Mouse (Mus musculus) midbrain, embryonic 10.5 days (tissue): ENCODE measurements around the gene Gm11554. TPM values are rescaled to one million over a fixed set of nuclear protein-coding genes. Genes with fewer than 3 reads are reported as not detected.
"Not testable (repeated sequence)": the region's sequence is repeated elsewhere in the genome, so short reads cannot be mapped to it uniquely, and the experiment has no call there.

Source experiments
- DNase-seq: peaks from one replicate; pipeline ENCODE4 v3.0.0-alpha.2; 2017; ENCODE audit warnings: low spot score
- H3K27ac ChIP-seq: fragments of 300-500 bp; sonication (generic); replicated peaks from 2 replicates; pipeline ENCODE4 v1.5.1; 2016; ENCODE audit warnings: mild to moderate bottlenecking
- H3K27me3 ChIP-seq: fragments of 300-500 bp; sonication (generic); 2 replicates; pipeline ENCODE4 v1.6.1; 2016; ENCODE audit warnings: low read depth, mild to moderate bottlenecking; ENCODE audit not compliant: poor library complexity, severe bottlenecking
- H3K36me3 ChIP-seq: fragments of 300-500 bp; sonication (generic); 2 replicates; pipeline ENCODE4 v1.6.1; 2016; ENCODE audit warnings: mild to moderate bottlenecking, moderate library complexity
- H3K4me1 ChIP-seq: fragments of 300-500 bp; sonication (generic); 2 replicates; pipeline ENCODE4 v1.6.1; 2016
- H3K4me3 ChIP-seq: fragments of 300-500 bp; sonication (generic); 2 replicates; pipeline ENCODE4 v1.5.1; 2016; ENCODE audit warnings: mild to moderate bottlenecking, moderate library complexity
- H3K9me3 ChIP-seq: fragments of 300-500 bp; sonication (generic); replicated peaks from 2 replicates; pipeline ENCODE4 v1.6.1; 2016; ENCODE audit warnings: mild to moderate bottlenecking
- WGBS: fragments of 180-500 bp; shearing (Covaris S2); methylation state at CpG from one replicate; pipeline ENCODE4 v1.1.7; 2016; 5-methylcytosine and 5-hydroxymethylcytosine counted together
- polyA plus RNA-seq: library from polyadenylated mRNA; unstranded; fragments of >200 nt; fragmentation: Nextera tagmentation; extraction: Ambion mirVana; gene quantifications from 2 replicates; pipeline ENCODE4 v1.2.1, GENCODE M21; 2016

The Gm11554 gene
- not detected in 2 replicates for polyA plus RNA-seq

DNA sequence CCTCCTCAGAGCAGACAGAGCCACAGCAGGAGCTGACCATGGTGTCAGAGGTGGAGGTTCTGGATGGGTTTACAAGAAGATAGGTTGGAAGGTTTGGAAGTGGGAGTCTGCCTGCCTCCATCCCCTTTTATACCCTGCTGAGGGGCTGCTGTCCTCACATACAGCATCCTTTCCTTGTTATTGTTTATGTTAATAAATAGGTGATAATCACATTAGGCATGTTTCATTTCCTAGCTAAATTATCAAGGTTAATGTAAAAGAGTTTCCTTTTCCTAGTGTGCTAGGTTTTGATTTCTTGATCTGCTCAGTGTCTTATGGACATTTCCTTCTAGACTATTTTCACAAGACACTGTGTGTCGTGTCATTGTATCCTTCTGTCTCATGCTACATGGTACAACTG lies at the start of gene Gm11554:
Gene Gm11554 (minus strand): TSS at position 101 of the 400 bp plus-strand sequence.
- DNase-seq, H3K36me3 ChIP-seq, H3K9me3 ChIP-seq, H3K27ac ChIP-seq, H3K4me3 ChIP-seq, H3K27me3 ChIP-seq, H3K4me1 ChIP-seq: not testable (repeated sequence)
- WGBS = no CpG with 5 or more reads among the region's 1 CpGs

DNA sequence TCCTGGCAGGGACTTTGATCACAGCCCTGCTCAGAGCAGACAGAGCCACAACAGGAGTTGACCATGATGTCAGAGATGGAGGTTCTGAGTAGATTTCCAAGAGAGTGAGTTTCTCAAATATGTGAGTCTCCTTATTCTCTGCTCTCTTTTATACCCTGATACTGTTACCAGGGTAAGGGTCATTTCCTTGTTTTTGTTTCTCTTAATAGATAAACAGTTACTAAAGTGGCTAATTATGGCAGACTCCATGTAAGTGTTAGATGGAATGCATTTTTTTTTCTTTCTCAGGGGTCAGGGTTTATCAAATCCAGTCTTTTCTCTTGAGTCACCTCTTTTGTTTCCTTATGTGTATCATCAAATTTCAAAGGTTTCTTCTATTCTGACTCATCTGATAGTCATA lies 47.3 kb upstream of the Gm11554 start, which contains the start of gene Krtap4-16:
Gene Krtap4-16 (minus strand): TSS at position 101 of the 400 bp plus-strand sequence.
- Histone ChIP-seq H3K27ac (peak within 1 kb of the TSS; percentile 65), H3K4me1 (no peaks in the 10 kb centered on the region), H3K9me3 (0 out of 2 replicates have a peak, but pooled peaks cover 3% of the 10 kb centered on the region), H3K36me3 (no peaks in the 10 kb centered on the region), H3K4me3 (no peak within 1 kb of the TSS), H3K27me3 (no peaks in the 10 kb centered on the region)
- DNase-seq = no peak

DNA sequence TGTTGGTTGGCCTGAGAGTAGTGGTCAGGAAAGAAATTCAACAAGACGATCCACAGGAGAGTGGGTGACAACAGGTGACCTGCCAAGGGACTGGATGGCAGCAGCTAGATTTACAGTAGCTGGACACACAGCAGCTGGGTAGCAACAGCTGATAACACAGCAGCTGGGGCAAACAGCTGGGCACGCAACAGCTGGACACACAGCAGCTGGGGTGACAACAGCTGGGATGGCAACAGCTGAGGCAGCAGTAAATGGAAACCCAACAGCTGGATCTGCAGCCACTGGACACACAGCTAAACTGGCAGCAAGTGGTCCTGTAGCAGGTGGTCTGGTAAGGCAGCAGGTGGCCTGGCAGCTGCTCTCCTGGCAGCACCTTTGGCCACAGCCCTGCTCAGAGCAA lies 42.5 kb upstream of the Gm11554 start:
- Histone ChIP-seq H3K9me3 (0 out of 2 replicates have a peak, but pooled peaks cover 3% of the 10 kb centered on the region), H3K4me3 (no peak overlapping the region), H3K36me3 (no peaks in the 10 kb centered on the region), H3K4me1 (peaks cover 4% of the 10 kb centered on the region; the same call in 1 of the 2 replicates), H3K27me3 (no peaks in the 10 kb centered on the region), H3K27ac (no peak overlapping the region)
- 86% methylated on average over 2 of the region's 2 CpGs for WGBS
- no peak for DNase-seq

DNA sequence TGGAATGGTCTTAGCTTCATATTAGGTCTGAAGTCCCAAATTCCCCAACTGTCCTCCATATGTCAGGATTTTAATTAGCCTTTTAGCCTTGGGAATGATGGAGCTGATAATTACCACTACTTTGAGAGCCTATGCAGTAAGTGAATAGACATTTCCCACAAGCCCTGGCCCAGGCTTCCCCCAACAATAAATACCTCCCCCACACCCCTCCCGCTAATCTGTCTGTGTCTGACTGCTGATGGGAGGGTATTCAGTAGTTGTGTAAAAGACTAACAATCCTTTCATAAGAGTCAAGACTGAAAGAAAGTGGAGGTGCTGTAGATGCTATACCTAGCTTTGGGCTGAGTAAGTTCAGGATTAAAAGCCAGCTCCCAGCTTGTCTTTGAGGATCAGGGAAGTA lies 37.9 kb upstream of the Gm11554 start:
- no peak overlapping the region for H3K27ac ChIP-seq
- no peaks in the 10 kb centered on the region for H3K9me3 ChIP-seq
- no peaks in the 10 kb centered on the region for H3K27me3 ChIP-seq
- DNase-seq = no peak
- peaks cover 4% of the 10 kb centered on the region; the same call in 1 of the 2 replicates for H3K4me1 ChIP-seq
- no peaks in the 10 kb centered on the region for H3K36me3 ChIP-seq
- H3K4me3 ChIP-seq = no peak overlapping the region
- 79% methylated on average over 1 of the region's 1 CpGs for WGBS

DNA sequence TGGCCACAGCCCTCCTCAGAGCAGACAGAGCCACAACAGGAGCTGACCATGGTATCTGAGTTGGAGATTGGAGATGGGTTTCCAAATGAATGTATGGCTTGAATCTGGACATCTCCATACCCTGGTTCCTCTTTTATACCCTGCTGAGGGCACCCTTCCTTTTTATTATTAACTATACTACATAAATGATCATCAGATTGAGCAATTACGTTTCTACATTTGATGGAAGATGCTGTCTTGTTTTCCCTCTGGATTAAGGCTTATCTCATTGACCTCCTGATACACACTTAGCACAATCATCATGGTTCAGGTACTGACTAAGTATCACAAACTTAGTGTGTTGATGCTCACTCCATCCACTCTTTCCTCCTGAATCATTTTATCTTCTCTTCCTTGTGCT lies 33.7 kb upstream of the Gm11554 start, which contains the start of gene 2300003K06Rik:
Gene 2300003K06Rik (minus strand): TSS at position 101 of the 400 bp plus-strand sequence.
- WGBS = 94% methylated on average over 1 of the region's 1 CpGs
- DNase-seq = no peak
- H3K9me3 ChIP-seq = no peaks in the 10 kb centered on the region
- no peaks in the 10 kb centered on the region for H3K36me3 ChIP-seq
- H3K4me1 ChIP-seq = peaks cover 4% of the 10 kb centered on the region; the same call in 1 of the 2 replicates
- no peak within 1 kb of the TSS for H3K4me3 ChIP-seq
- H3K27me3 ChIP-seq = no peaks in the 10 kb centered on the region
- H3K27ac ChIP-seq = no peak within 1 kb of the TSS

DNA sequence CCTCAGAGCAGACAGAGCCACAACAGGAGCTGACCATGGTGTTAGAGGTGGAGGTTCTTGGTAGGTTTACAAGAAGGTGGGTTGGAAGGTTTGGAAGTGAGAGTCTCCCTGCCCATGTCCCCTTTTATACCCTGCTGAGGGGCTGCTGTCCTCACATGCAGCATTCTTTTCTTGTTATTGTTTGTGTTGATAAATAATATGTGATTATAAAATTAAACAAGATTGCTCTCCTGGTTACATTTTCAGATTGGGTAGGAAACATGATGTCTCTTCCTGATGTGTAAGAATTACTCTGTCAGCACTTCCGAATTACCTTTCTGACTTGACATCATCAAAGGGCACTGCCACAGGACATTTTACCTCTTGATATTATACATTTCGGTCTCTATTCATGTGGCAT lies 11.3 kb upstream of the Gm11554 start, which contains the start of gene Gm11564:
Gene Gm11564 (minus strand): TSS at position 101 of the 400 bp plus-strand sequence.
- H3K27ac ChIP-seq = peak within 1 kb of the TSS; percentile 66
- 91% methylated on average over 2 of the region's 2 CpGs for WGBS
- H3K27me3 ChIP-seq, DNase-seq, H3K9me3 ChIP-seq, H3K4me1 ChIP-seq, H3K36me3 ChIP-seq, H3K4me3 ChIP-seq: not testable (repeated sequence)

DNA sequence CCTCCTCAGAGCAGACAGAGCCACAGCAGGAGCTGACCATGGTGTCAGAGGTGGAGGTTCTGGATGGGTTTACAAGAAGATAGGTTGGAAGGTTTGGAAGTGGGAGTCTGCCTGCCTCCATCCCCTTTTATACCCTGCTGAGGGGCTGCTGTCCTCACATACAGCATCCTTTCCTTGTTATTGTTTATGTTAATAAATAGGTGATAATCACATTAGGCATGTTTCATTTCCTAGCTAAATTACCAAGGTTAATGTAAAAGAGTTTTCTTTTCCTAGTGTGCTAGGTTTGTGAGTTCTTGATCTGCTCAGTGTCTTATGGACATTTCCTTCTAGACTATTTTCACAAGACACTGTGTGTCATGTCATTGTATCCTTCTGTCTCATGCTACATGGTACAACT lies 5.5 kb upstream of the Gm11554 start, which contains the start of gene Krtap4-13:
Gene Krtap4-13 (minus strand): TSS at position 101 of the 400 bp plus-strand sequence.
- H3K4me1 ChIP-seq, H3K27ac ChIP-seq, H3K27me3 ChIP-seq, DNase-seq, H3K9me3 ChIP-seq, H3K36me3 ChIP-seq, H3K4me3 ChIP-seq: not testable (repeated sequence)

DNA sequence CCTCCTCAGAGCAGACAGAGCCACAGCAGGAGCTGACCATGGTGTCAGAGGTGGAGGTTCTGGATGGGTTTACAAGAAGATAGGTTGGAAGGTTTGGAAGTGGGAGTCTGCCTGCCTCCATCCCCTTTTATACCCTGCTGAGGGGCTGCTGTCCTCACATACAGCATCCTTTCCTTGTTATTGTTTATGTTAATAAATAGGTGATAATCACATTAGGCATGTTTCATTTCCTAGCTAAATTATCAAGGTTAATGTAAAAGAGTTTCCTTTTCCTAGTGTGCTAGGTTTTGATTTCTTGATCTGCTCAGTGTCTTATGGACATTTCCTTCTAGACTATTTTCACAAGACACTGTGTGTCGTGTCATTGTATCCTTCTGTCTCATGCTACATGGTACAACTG lies 5.4 kb downstream of the Gm11554 start, which contains the start of gene Gm11569:
Gene Gm11569 (minus strand): TSS at position 101 of the 400 bp plus-strand sequence.
- not testable (repeated sequence) for H3K4me1 ChIP-seq, H3K27me3 ChIP-seq, DNase-seq, H3K27ac ChIP-seq, H3K36me3 ChIP-seq, H3K9me3 ChIP-seq, H3K4me3 ChIP-seq
- WGBS = no CpG with 5 or more reads among the region's 1 CpGs

DNA sequence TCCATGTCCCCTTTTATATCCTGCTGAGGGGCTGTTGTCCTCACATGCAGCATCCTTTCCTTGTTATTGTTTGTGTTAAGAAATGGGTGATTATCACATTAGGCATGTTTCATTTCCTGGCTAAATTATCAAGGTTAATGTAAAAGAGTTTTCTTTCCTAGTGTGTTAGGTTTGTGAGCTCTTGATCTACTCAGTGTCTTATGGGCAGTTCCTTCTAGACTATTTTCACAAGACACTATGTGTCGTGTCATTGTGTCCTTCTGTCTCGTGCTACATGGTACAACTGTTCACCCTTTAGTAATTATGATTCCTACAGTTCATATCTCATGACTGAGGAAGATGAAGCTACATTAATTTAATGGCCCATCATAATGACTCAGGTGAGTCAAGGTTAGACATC lies 10.9 kb downstream of the Gm11554 start, which contains the start of gene Gm11596:
Gene Gm11596 (minus strand): TSS at position 101 of the 400 bp plus-strand sequence.
- Histone ChIP-seq H3K36me3 (no peaks in the 10 kb centered on the region), H3K27me3 (no peaks in the 10 kb centered on the region), H3K9me3 (no peaks in the 10 kb centered on the region), H3K4me3 (no peak within 1 kb of the TSS), H3K4me1 (no peaks in the 10 kb centered on the region), H3K27ac (no peak within 1 kb of the TSS)
- 89% methylated on average over 2 of the region's 2 CpGs for WGBS
- DNase-seq = no peak

DNA sequence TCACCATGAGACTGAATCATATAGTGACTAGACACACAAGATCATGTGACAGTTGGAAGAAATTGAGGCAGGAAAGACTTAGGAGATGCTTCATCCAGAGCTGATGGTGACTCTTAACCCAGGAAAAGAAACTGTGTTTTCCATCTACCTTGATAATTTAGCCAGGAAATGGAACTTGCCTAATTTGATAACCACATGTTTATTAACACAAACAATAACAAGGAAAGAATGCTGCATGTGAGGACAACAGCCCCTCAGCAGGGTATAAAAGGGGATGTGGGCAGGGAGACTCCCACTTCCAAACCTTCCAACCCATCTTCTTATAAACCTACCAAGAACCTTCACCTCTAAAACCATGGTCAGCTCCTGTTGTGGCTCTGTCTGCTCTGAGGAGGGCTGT lies 19.3 kb downstream of the Gm11554 start, which contains the start of gene Krtap4-9:
Gene Krtap4-9 (plus strand): TSS at position 301 of the 400 bp plus-strand sequence.
- not testable (repeated sequence) for DNase-seq, H3K9me3 ChIP-seq, H3K4me1 ChIP-seq, H3K4me3 ChIP-seq, H3K36me3 ChIP-seq, H3K27me3 ChIP-seq
- 0 out of 2 replicates have a peak within 1 kb of the TSS, but pooled peaks have one; percentile 13 for H3K27ac ChIP-seq

DNA sequence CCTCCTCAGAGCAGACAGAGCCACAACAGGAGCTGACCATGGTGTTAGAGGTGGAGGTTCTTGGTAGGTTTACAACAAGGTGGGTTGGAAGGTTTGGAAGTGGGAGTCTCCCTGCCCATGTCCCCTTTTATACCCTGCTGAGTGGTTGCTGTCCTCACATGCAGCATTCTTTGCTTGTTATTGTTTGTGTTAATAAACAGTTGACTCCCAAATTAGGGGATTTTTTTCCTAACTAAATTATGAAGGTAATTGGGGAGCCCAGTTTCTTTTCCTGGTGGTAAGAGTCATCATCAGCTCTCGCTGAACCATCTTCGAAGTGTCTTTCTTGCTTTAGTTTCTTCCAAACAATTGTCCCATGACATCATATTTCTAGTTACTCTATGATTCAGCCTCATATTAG lies 23.6 kb downstream of the Gm11554 start, which contains the start of gene Krtap4-8:
Gene Krtap4-8 (minus strand): TSS at position 101 of the 400 bp plus-strand sequence.
- Histone ChIP-seq H3K36me3 (no peaks in the 10 kb centered on the region), H3K27me3 (no peaks in the 10 kb centered on the region), H3K4me3 (no peak within 1 kb of the TSS), H3K9me3 (no peaks in the 10 kb centered on the region), H3K4me1 (peaks cover 14% of the 10 kb centered on the region), H3K27ac (no peak within 1 kb of the TSS)
- 94% methylated on average over 2 of the region's 2 CpGs for WGBS
- DNase-seq = no peak

DNA sequence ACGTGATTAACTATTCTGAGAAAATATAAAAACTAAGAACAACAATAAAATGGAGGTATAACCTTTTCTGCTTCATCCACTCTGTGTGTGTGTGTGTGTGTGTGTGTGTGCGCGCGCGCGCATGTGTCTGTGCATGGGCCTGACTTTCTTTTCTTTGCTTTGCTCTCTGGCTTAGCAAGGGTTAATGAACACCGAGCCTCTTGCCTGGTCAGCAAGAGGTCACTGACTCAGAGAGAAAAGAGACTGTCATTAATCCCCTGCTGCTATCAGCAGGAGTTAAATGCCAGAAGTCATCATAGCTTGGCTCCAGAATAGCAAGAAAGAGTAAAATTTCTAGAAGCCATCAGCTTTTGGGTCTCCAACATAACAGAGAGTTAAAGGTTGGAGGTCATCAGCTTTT lies 25.8 kb downstream of the Gm11554 start:
- DNase-seq = peak; percentile 31
- Histone ChIP-seq H3K36me3 (no peaks in the 10 kb centered on the region), H3K9me3 (no peaks in the 10 kb centered on the region), H3K4me1 (peaks cover 14% of the 10 kb centered on the region), H3K27me3 (no peaks in the 10 kb centered on the region), H3K4me3 (no peak overlapping the region), H3K27ac (no peak overlapping the region)
- WGBS = 56% methylated on average over 7 of the region's 7 CpGs

DNA sequence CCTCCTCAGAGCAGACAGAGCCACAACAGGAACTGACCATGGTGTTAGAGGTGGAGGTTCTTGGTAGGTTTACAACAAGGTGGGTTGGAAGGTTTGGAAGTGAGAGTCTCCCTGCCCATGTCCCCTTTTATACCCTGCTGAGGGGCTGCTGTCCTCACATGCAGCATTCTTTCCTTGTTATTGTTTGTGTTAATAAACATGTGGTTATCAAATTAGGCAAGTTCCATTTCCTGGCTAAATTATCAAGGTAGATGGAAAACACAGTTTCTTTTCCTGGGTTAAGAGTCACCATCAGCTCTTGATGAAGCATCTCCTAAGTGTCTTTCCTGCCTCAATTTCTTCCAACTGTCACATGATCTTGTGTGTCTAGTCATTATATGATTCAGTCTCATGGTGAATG lies 31.4 kb downstream of the Gm11554 start, which contains the start of gene Gm11595:
Gene Gm11595 (minus strand): TSS at position 101 of the 400 bp plus-strand sequence.
- DNase-seq = not testable (repeated sequence)

More for the DNA sequence above, 31.4 kb downstream of the Gm11554 start, which contains the start of gene Gm11595:
- not testable (repeated sequence) for H3K27ac ChIP-seq, H3K4me3 ChIP-seq, H3K36me3 ChIP-seq, H3K4me1 ChIP-seq, H3K9me3 ChIP-seq, H3K27me3 ChIP-seq
